Mouse (Mus musculus): ENCODE data around the gene Top1. TPM values are rescaled to one million over a fixed set of nuclear protein-coding genes. Genes with fewer than 3 reads are reported as not detected.

Gene Top1
- polyA plus RNA-seq, 1 experiment from 2014 or later = 103 TPM

DNA sequence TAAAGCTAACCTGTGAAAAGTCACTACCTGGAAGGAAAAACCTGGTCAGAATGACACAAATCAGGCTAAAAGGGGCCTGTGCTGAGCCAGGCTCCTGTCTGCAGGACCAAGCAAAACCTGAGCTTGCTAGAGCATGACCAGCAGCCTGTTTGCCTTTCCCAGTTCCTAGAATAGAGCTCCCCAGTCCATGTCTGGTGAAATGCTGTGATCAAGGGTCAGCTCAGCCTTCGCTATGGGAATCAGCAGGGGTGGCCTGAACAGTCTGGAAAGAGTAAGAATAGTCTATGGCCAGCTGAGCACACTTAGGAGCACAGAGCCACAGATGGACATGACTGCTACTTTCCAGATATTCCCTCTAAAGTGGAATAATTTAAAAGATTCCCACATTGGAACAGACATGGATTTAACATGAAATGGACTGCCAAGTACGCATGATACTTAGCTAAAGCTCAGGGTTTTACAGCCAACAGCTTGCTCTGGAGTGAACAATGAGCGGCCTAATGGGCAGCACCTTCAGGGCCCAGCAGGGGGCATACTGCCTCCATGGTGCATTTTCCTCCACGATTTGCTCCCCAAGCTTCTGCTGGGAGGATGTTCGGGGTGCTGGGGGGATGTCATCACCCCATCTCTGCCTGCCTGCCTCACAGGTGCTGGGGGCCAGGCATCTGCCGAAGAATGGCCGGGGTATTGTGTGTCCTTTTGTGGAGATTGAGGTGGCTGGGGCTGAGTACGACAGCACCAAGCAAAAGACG lies 114.9 kb downstream of the Top1 start:
- Histone ChIP-seq H3K79me2 (ENCODE audit: inconsistent target) (no peaks in the 10 kb centered on the region), H3K36me3 (ENCODE audit: inconsistent target) (no peaks in the 10 kb centered on the region), H3K27ac (no peak overlapping the region), H3K4me3 (ENCODE audit: inconsistent target) (no peak overlapping the region)
- WGBS (ENCODE audit: missing documents) = 89% methylated on average over 9 of the region's 9 CpGs

GRCm38 (mm10) chr2:160763816-160764215 lies 118.1 kb downstream of the Top1 start:
- 76% methylated on average over 3 of the region's 3 CpGs for WGBS (ENCODE audit: missing documents)

GRCm38 (mm10) chr2:160764386-160764785 lies 118.7 kb downstream of the Top1 start:
- 96% methylated on average over 2 of the region's 2 CpGs for WGBS (ENCODE audit: missing documents)
- Histone ChIP-seq H3K36me3 (ENCODE audit: inconsistent target) (no peaks in the 10 kb centered on the region), H3K4me3 (ENCODE audit: inconsistent target) (no peak overlapping the region)

More at GRCm38 (mm10) chr2:160763816-160764215, 118.1 kb downstream of the Top1 start:
- Histone ChIP-seq H3K27ac (no peak overlapping the region), H3K4me3 (ENCODE audit: inconsistent target) (no peak overlapping the region), H3K36me3 (ENCODE audit: inconsistent target) (no peaks in the 10 kb centered on the region), H3K79me2 (ENCODE audit: inconsistent target) (no peaks in the 10 kb centered on the region)

DNA sequence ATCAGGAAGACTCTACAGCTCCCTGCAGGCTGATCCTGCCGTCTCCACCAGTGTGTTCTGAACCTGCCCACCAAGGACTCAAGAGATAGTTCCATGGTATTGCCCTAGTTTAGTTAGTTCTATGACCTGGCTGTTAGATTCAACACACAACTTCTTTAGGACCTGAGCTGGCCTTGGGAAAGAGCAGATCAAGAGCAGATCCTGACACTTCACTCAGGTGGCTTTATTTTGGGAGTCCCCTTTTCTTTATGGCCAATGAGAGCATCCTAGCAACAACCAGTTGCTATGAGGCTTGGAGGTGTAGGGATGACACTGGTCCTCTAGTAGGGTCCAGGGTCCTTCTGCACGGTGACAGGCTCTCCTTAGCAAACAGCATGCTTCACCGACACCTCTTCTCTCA lies 119.4 kb downstream of the Top1 start:
- H3K79me2 ChIP-seq (ENCODE audit: inconsistent target) = no peaks in the 10 kb centered on the region
- no peak overlapping the region for H3K4me3 ChIP-seq (ENCODE audit: inconsistent target)
- 90% methylated on average over 3 of the region's 3 CpGs for WGBS (ENCODE audit: missing documents)
- H3K36me3 ChIP-seq (ENCODE audit: inconsistent target) = no peaks in the 10 kb centered on the region
- H3K27ac ChIP-seq = no peak overlapping the region

More at GRCm38 (mm10) chr2:160764386-160764785, 118.7 kb downstream of the Top1 start:
- Histone ChIP-seq H3K79me2 (ENCODE audit: inconsistent target) (no peaks in the 10 kb centered on the region), H3K27ac (no peak overlapping the region)

DNA sequence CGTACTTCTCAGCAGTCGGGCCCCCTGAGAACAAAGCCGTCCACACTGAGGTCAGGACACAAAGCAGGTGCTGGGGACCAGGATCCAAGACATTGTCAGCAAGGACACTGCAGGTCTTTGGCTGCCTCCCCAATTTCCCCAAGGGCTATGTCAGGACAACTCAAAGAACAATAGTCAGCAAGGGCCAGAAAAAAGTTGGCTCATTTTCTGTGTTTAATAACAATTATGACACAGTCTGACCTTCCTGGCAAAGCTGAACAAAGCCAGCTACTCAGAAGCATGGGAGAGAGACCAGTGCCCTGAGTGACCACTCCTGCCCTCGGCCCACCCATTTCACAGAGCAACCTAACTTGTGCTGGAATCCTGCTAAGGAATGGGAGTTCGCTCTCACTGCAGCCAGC lies 120.7 kb downstream of the Top1 start:
- H3K4me3 ChIP-seq (ENCODE audit: inconsistent target) = no peak overlapping the region
- H3K27ac ChIP-seq = no peak overlapping the region
- no peaks in the 10 kb centered on the region for H3K36me3 ChIP-seq (ENCODE audit: inconsistent target)
- no peaks in the 10 kb centered on the region for H3K79me2 ChIP-seq (ENCODE audit: inconsistent target)
- WGBS (ENCODE audit: missing documents) = 96% methylated on average over 5 of the region's 5 CpGs

DNA sequence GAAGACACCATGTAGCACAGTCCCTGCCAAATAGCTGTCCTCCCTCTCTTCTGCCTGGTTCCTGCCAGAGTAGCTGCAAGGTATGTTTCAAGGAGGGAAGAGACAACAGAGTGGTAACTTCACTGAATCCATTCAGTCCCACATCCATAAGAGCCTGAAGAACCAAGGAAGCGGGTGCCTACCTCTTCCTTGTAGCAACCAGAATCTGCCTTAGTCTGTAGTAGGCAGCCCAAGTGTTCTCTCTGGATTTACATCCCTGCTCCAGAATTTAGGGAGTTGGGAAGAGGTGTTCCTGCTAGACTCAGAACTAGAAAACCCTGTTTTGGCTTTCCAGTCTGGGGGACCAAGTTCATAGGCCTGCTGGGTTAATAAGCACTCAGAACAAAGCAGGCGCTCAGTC lies 121.5 kb downstream of the Top1 start:
- no peaks in the 10 kb centered on the region for H3K79me2 ChIP-seq (ENCODE audit: inconsistent target)
- H3K27ac ChIP-seq = no peak overlapping the region
- 92% methylated on average over 2 of the region's 2 CpGs for WGBS (ENCODE audit: missing documents)
- no peaks in the 10 kb centered on the region for H3K36me3 ChIP-seq (ENCODE audit: inconsistent target)
- no peak overlapping the region for H3K4me3 ChIP-seq (ENCODE audit: inconsistent target)

DNA sequence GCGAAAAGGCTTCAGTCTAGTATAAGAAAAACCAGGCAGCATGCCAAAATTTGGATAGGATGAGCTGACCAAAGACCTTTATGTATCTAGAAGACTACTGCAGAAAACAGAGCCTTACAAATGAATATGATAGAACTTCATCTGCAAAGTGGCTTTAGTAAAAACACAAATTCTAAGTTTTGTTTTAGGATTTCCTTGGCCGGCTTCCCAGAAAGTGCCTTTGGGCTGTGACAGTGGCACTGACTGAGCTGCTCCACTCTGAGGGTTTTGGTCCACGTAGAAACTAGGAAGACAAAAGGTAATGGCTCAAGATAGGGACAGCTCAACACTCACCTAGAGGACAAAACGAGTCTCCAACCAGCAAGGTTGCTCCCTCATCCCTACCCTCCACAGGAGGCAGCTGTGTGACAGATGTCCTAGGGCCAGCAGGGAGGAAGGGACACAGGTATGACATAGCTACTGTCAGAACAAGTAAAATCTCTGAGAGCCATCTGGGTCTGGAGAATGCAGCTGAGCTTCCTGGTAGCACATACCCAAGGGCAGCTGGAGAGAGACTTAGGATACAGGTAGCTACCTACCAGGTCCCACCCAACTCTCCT lies 122.5 kb downstream of the Top1 start:
- no peaks in the 10 kb centered on the region for H3K36me3 ChIP-seq (ENCODE audit: inconsistent target)
- H3K79me2 ChIP-seq (ENCODE audit: inconsistent target) = no peaks in the 10 kb centered on the region
- 94% methylated on average over 4 of the region's 4 CpGs for WGBS (ENCODE audit: missing documents)
- no peak overlapping the region for H3K4me3 ChIP-seq (ENCODE audit: inconsistent target)
- H3K27ac ChIP-seq = no peak overlapping the region

- Histone ChIP-seq H3K4me3 (ENCODE audit: inconsistent target) (no peak overlapping the region), H3K36me3 (ENCODE audit: inconsistent target) (no peaks in the 10 kb centered on the region), H3K27ac (no peak overlapping the region), H3K79me2 (ENCODE audit: inconsistent target) (no peaks in the 10 kb centered on the region)
- 91% methylated on average over 2 of the region's 2 CpGs for WGBS (ENCODE audit: missing documents)
Measured at GRCm38 (mm10) chr2:160768997-160769396, 123.3 kb downstream of the Top1 start.

GRCm38 (mm10) chr2:160770409-160770808 lies 124.7 kb downstream of the Top1 start:
- Histone ChIP-seq H3K27ac (no peak overlapping the region), H3K36me3 (ENCODE audit: inconsistent target) (no peaks in the 10 kb centered on the region), H3K79me2 (ENCODE audit: inconsistent target) (no peaks in the 10 kb centered on the region), H3K4me3 (ENCODE audit: inconsistent target) (no peak overlapping the region)

GRCm38 (mm10) chr2:160770871-160771270 lies 125.2 kb downstream of the Top1 start:
- Histone ChIP-seq H3K79me2 (ENCODE audit: inconsistent target) (no peaks in the 10 kb centered on the region), H3K4me3 (ENCODE audit: inconsistent target) (no peak overlapping the region), H3K27ac (no peak overlapping the region), H3K36me3 (ENCODE audit: inconsistent target) (no peaks in the 10 kb centered on the region)
- WGBS (ENCODE audit: missing documents) = 100% methylated on average over 1 of the region's 1 CpGs

DNA sequence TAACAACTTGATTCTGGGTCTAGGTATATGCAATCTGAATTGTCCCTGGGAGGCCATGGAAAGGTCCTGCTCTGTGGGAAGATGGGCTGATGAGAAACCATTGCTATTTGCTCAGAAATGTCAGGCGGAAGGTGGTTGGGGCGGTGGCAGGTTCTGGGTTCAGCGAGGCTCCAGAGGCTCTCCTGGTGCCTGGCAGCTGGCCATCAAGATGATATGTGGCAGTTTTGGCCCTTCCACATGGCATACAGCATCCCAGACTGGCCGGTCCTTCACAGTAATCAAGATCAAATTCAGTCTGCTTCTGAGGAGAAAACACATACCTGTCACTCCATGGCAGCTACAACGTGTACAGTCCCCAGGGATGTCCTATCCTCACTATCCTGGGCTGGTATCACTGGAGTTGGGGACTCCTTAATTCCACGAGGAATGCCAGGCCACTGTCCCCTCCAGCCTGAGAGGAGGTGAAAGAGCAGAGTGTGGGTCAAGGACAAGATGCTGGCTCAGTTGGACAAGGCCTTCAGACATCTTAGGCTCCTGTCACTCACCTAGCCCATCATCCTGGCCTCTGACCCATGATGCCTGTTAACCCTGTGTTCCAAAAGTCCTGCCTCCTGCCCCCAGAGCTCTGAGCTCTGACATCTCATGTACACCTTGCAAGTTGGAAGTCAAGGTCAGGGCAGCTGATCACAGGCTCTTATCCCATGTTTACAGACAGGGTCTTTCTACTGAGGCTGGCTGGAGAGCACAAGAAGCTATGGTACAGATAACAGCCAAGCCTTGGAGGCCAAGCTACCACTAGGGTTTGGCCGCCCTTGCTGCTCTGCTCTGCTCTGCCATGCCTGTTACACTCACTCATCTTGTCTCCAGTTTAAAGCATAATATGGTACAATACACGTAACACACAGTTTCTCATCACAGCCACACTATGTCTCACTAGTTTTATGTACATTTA lies 125.9 kb downstream of the Top1 start:
- no peak overlapping the region for H3K27ac ChIP-seq
- WGBS (ENCODE audit: missing documents) = 97% methylated on average over 8 of the region's 8 CpGs
- H3K4me3 ChIP-seq (ENCODE audit: inconsistent target) = no peak overlapping the region
- no peaks in the 10 kb centered on the region for H3K79me2 ChIP-seq (ENCODE audit: inconsistent target)
- H3K36me3 ChIP-seq (ENCODE audit: inconsistent target) = no peaks in the 10 kb centered on the region

Other genes with a start within 250 kb of the Top1 start
- gene Plcg1, start 85.4 kb downstream of the Top1 start, polyA plus RNA-seq (2018) = 6.6 to 8.3 TPM (median 7.6 TPM) in 3 replicates
- gene Zhx3, start 227.1 kb downstream of the Top1 start, polyA plus RNA-seq (2018) = 4.1 to 5.7 TPM (median 4.5 TPM) in 3 replicates
- gene Lpin3, start 234.8 kb downstream of the Top1 start, polyA plus RNA-seq (2018) = not detected in 3 replicates